ENCODE assay signal across 8 mouse cellular contexts in the genomic region with DNA sequence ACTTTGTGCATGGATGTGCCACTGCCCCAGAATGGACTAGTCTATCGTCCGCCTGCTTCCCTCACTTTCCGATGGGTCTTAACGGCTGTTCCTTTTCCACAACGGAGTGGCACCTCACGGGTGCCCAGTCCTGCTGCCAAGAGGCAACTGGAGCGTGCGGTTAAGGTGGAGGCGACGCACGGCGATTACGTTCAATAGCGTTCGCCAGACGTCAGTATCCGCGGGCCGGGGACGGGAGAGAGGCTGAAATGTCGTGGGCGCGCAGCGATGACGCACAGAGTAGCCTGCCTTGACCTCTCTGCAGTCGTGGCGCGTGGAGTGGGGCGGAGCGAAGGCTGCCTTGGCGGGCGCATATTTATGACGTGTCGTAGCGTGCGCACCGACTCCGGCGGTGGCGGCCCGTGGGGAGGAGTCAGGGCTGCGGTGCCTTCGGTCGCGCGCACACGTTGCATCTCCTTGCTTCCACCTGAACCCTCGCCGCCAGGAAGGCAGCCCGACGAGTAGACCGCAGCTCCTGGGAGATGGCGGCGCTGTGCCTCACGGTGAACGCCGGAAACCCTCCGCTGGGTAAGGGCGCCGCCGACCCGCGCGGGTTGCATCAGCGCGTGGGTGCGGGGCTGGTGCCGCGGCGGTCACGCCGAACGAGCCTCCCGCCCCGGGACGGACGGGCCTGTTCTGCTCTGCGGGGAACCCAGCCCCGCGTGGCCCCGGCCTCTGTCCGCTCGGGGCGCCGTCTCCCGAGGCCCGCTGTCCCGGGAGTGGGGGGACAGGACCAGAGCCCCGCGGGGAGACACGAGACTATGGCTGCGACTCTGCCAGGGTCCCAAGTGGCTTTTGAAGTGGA. TPM values are rescaled to one million over a fixed set of nuclear protein-coding genes. Genes with fewer than 3 reads are reported as not detected.
DNase-seq lines count a peak whose midpoint lies in the region; ATAC-seq and TF ChIP-seq lines count a peak whose summit lies in the region.

A gene (plus strand): TSS at position 368 of the 844 bp plus-strand sequence.

- no peaks in the 10 kb centered on the region for H3K9me3 ChIP-seq in hindbrain, embryonic 13.5 days

- ATAC-seq in Patski = peak; percentile 83
- peak; percentile 98 for ATAC-seq in hindbrain, embryonic 13.5 days (ENCODE audit: low FRiP score)

- peaks cover 6% of the 10 kb centered on the region for H3K36me3 ChIP-seq in hindbrain, embryonic 13.5 days

- peak within 1 kb of the TSS; percentile 96 for H3K27ac ChIP-seq in hindbrain, embryonic 13.5 days

- peak within 1 kb of the TSS; percentile 90 for H3K9ac ChIP-seq in hindbrain, embryonic 13.5 days

- CTCF ChIA-PET in Patski (lab: Charles Lee) = no interaction called here

- TF ChIP-seq CTCF in Patski (IDR thresholded peaks at IDR 0.05) = no peak

- no peaks in the 10 kb centered on the region for H3K27me3 ChIP-seq in Patski
- H3K27me3 ChIP-seq in hindbrain, embryonic 13.5 days = no peaks in the 10 kb centered on the region

- WGBS in hindbrain, embryonic 13.5 days = under 1% methylated on average over 91 of the region's 92 CpGs

- peak; percentile 80 for DNase-seq in Patski (ENCODE audit: low read depth, low spot score)
- DNase-seq in cerebellum, postnatal 14 days = peak; percentile 99
- peak; percentile 98 to 99 for DNase-seq in frontal cortex, postnatal 14 days (ENCODE audit: low spot score in 2 of 2)
- DNase-seq in layer of hippocampus, postnatal 25 days (ENCODE audit: extremely low spot score in 1 of 2, low spot score in 1 of 2) = peak; percentile 97 to 98
- peak; percentile 99 for DNase-seq in lung, postnatal 25 days (ENCODE audit: low spot score)
- DNase-seq in retina, embryonic 14.5 days (ENCODE audit: low spot score) = peak; percentile 99
- peak; percentile 99 for DNase-seq in thymus, postnatal 4 days

- in situ Hi-C loops in Patski (cut with MboI; ENCODE audit: low pct_unique_long_range_greater_than_20kb) = no loop called here

- H3K4me3 ChIP-seq in hindbrain, embryonic 13.5 days = peak within 1 kb of the TSS; percentile 84

- H3K4me2 ChIP-seq in hindbrain, embryonic 13.5 days = peak within 1 kb of the TSS; percentile 72

- H3K4me1 ChIP-seq in hindbrain, embryonic 13.5 days (replicated peaks) = peaks cover 32% of the 10 kb centered on the region

- POLR2A ChIA-PET in Patski (lab: Charles Lee) = interaction anchor here (0.6 to 1.0 kb wide), 2 partner anchors 9 to 20 kb away, joined by 3 read pairs; no protein-coding TSS in a partner anchor

RNA-seq across cellular contexts. Expression of the gene that starts here (rescaled TPM):
- 153 TPM for polyA plus RNA-seq in Patski (2021)
- polyA plus RNA-seq in hindbrain, embryonic 13.5 days (2015; fragmentation: Nextera tagmentation; extraction: Ambion mirVana) = 146 and 155 TPM in 2 replicates
- 10 to 100 TPM; 66.1 to 72.9 TPM for total RNA-seq in layer of hippocampus, postnatal 25 days (2021)

Comparison
In these comparisons a context has a peak if more than half of its experiments do, and no peak if none do; other contexts are left out.
1. Peak in every context shown above with its lines: DNase-seq, ATAC-seq, H3K4me3 ChIP-seq and H3K27ac ChIP-seq.